Mouse (Mus musculus) erythroid progenitor cell, adult 5-6 weeks (primary cell): ENCODE measurements around the gene Atpaf2. TPM values are rescaled to one million over a fixed set of nuclear protein-coding genes. Genes with fewer than 3 reads are reported as not detected.

Experiments used
- ATAC-seq: replicated peaks from 2 replicates; pipeline ENCODE4 v1.8.0; 2016; ENCODE audit warnings: moderate number of reproducible peaks, mild to moderate bottlenecking, moderate TSS enrichment, inconsistent platforms; ENCODE audit not compliant: poor library complexity, low FRiP score, severe bottlenecking
- total RNA-seq, 2 experiments: library from RNA; stranded (forward) in 1 of 2; stranded (reverse) in 1 of 2; fragments of 150-400 nt in 1 of 2; fragments of 186-747, 209-891 nt in 1 of 2; gene quantifications; 2 replicates each; pipeline versions ENCODE4 v1.2.3 to v1.2.4; 2015 to 2017; ENCODE audit warnings: low replicate concordance in 2 of 2

Gene Atpaf2
- total RNA-seq, 2 experiments from 2014 or later = 12.2 to 31.8 TPM

DNA sequence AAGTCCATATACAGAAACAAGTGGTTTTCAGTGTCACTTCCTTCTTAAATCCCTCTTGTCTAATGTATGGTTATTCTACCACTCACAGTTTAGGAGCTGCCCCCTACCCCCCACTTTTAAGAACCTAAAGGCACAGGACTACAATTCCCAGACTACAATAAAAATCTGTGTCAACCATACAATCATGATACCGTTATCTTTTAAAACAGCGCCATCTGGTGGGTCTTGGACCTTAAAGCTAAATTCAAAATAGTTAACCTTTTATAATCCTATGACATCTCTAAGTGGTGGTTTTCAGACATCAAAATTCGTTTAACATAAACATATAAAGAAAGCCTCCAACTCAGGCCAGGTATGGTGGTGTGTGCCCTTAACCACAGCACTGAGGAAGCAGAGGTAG, 6.1 kb downstream of the Atpaf2 start:
- no peak for ATAC-seq

DNA sequence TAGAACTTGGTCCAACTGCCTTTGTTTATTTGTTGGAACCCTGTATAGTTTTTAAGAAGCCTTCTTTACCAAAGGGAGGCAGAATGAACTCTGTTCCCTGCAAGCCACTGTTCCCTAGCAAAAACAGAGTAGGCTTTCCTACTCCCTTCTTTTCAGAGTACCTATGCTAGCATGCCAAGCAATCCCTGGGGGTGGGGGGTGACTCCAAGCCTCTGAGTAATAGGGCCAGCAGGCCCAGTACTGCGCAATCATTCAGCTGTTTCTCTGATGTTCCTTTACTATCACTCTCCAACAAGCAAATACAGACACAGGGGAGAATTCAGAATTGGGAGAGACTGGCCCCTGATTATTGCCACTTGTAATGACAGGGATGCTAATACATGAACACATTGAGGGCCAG, 11.7 kb downstream of the Atpaf2 start:
- no peak for ATAC-seq

DNA sequence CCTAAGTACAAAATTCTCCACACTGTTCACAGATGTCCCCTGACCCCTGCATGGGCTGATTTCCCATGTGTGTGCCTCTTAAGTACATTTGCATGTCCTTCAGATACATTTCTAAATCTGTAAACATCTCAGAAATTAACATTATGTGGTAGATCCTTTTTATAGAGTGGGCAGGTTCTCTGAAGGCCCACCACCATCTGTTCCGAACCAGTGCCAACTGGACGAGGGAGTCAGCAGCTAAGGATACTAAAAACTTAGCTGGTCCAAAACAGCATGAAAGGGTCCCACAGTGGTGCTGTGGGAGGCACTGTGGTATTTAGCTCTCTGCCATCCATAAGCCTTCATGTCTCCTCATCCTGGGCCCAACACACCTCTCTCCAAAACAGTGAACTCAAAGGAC, 21.1 kb downstream of the Atpaf2 start:
- ATAC-seq = no peak

DNA sequence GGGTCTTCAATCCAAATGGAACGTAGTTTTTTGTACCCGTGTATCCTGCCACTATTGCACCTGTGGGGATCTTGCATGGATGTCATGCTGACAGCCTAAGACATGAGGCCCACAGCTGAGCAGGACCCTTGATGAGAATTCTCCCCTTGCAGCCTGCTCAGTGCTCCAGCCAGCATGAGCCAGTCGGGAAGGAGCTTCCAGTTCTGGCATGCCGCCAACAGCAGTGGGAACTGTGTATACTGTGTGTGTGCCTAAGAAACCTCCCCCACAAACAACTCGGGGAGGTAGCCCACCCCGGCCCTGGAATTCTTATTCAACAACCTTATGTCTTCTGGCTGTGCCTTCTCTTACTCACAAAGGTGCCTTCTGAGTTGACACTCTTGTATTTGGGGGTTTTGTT, 21.7 kb downstream of the Atpaf2 start:
- no peak for ATAC-seq

DNA sequence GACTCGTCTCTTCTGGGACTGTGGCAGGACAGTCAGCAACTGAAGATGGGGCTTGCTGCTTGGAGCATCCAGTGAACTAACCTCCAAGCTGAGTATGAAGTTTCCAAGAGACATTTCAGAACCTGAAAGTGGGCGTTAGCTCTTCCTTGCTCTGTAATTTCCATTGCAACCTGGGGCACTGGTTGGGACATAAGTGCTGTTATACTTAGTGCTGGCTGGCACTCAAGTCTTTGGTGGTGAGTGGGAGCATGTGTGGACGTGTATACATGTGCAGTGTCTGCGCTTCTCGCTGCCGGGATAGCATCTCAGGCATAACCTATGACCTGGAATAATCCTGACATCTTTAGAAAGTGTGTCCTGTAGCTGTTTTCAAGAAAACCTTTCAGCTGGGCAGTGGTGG, 26.9 kb downstream of the Atpaf2 start:
- ATAC-seq = no peak

DNA sequence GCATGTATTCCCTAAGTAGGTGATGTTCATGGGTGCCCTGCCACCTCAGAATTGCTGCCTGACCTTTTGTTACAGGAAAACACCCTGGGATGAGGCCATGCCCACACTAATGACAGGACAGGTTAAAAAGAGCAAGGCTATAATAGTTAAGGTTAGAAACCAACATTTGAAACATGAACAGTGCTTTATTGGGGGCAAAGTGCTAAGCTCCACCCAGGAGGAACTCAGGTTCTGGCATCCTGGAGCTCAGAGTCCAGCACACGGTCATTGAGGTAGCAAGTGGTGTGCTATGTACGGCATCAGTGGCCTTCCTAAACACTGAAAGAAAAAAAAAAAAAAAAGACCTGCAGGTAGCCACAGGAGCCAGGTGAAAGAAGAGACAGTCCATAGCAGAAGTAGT, 30.3 kb downstream of the Atpaf2 start:
- ATAC-seq = no peak

DNA sequence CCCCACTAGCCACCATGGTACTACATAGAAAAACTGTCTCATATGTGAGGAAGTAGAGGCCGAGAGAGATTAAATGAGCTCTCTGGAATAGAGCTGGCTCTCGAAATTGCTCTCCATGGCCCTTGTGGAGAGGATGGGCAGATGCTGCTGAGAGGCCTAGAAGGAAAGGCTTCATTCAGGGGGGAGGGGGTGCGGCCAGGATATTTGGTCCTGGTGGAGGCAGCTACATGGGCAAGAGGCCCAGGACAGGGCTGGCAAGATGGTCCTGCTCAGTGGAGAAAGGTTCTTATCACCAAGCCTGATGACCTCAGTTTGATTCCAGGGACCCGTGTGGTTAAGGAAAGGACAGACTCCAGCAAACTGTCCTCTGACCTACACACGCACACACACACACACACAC, 32.3 kb downstream of the Atpaf2 start:
- no peak for ATAC-seq

DNA sequence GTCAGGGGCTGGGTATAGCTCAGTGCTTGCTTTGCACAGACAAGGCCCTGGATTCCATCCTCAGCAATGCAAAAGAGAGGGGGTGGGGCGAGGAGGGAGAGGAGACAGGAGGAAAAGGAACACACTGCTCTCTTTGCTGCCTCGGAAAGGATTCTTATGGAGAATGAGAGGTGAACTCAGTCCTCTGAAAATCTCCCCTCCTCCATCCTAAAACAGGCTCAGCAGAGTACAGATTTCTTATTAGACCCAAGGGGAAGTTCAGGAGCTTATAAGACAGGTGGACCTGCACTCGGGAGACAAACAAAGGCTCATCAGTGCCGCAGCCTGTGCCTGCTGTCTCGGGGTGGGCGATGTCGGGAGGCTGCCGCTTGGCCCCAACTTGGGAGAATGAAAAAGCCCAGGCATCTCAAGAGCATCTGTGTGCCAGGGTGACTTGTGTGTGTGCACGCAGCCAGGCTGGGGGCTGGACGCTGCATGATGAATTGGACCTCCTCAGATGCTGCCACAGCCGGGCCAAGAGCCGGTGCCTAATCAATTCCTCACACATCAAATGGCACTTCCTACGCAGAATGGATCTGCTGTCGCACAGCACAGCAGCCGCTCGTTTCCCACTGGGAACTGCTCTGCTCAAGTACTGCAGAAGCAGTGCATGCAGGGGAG, 33.4 kb downstream of the Atpaf2 start:
- no peak for ATAC-seq

DNA sequence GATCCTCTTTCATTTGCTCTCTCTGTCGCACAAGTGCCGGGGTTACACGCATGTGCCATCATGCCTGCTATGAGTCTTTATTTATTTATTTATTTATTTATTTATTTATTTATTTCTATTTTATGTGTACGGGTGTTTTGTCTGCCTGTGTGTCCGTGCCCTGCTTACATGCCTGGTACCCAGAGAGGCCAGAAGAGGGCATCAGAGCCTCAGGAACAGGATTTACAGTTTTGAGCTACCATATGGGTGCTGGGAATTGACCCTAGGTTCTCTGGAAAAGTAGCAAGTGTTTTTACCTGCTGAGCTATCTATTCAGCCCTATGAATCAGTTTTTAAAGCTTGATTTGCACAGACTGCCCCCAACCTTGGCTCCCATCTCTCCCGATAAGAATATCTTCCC, 34.7 kb downstream of the Atpaf2 start:
- no peak for ATAC-seq

DNA sequence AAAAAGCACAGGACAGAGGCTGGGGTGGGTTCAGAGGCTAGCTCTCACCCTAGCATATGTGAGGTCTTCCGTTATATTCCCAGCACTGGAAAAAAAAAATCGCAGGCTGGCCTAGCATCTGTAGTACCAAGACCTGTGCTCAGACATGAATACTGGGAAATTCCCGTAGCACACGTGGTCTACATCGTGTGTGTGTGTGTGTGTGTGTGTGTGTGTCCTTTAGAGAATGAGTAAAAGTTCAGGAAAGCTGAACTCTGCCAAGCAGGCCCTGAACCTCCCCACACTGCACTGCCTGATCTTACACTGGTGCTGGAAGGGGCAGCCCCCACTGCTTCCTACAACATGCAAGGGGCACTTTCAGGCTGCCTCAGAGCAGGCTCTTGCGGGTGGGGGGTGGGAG, 43.8 kb downstream of the Atpaf2 start:
- ATAC-seq = no peak

DNA sequence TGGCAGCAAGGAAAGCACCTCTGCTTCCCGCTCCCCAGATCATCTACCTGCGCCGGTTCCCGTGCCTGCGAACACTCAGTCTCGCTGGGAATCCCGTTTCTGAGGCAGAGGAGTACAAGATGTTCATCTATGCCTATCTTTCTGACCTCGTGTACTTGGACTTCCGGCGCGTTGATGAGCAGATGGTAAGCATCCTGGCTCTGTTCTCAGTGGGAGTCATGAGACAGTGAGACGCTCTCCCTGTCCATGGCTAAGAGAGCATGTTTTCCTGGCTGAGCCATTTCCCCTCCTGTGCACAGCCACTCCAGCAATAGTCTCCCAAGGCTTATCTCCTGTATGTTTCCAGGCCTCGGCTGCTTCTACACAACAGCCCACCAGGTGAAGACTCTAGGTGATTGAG, 47.8 kb downstream of the Atpaf2 start:
- ATAC-seq = no peak

DNA sequence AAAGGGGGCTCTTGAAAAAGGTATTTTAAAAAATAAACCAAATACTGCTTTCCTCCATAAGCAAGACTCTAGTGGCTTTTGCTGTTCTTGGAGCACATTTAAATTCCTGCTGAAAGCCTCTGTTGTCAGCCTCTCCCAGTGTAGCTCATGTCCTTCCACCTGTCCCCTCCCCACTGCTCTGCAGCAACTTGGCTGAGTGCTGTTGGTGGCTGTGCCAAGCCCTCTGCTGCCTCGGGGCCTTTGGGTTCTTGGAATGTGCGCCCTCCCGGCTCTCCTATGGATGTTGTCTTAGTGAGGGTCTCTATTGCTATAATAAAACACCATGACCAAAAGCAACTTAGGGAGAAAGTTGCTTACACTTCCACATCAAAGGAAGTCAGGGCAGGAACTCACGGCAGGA, 48.8 kb downstream of the Atpaf2 start:
- no peak for ATAC-seq

DNA sequence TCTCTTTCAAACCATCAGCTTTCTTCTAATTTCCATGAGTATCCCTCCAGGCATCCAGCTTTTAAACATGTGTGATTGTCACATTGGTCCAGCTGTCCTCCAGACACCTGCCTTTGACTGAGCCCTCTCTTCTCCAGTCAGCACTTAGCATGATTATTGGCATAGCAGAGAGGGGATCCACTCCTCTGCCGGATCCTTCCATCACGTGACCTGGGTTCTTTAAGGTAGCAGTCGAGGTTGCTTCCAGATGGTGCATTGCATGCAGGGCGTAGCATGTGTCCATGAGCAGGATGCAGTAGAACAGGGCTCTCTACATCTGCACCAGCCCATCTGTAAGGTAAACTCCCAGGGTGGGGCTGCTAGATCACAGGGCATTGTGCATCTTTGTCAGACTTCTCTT, 49.3 kb downstream of the Atpaf2 start:
- no peak for ATAC-seq

DNA sequence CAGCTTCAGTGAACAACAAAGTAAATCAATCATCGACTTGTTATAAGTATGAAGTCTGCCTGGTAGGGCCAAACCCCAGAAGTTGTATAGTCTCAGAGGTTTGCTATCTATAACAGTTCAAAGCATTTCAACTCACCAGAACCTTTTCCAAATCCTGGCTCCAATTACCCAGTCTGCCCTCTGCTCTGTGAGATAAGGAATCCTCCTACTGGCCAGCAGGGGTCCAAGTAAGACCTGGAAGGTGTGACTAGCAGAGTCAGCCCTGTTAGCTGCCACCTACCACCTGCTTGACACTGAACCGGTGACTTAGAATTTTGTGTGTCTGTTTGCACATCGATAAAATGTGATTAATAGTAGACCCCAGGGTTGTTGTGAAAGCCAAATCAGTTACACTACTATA, 51.0 kb downstream of the Atpaf2 start:
- ATAC-seq = no peak

DNA sequence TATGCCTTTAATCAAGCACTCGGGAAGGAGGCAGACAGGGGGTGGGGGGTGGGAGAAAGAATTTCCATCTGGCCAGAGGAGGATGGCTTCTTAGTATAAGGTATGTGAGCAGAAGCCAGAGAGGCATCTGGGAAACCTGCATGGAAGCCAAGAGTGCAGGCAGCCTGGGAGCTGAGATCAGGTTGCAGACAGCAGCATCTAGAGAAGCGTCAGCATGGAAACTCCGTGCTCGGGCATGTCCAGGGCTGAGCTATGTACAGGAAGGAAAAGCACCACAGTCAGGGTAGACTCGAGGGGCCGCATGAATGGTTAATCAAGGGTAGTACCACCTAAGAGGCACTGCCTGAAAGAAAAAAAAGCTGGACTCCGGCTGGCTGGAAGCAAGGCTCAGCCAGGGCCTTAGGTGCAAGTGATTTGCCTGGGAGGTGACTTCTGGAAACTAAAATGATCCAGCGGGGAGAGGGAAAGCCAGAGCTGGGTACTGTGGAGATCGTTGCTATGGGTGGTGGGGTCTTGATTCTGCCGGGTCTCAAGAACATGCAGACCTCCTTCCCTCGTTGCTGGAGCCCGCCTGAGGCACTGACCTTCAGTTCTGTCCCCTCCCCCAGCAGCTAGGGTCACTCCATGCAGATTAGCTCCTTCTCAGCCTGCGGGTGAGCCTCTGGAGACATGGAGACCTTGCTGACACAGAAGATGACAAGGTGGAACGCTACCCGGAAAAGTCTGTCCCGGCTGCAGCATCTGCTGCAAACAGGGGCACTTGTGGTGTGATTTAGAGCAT, 51.8 kb downstream of the Atpaf2 start:
- no peak for ATAC-seq

DNA sequence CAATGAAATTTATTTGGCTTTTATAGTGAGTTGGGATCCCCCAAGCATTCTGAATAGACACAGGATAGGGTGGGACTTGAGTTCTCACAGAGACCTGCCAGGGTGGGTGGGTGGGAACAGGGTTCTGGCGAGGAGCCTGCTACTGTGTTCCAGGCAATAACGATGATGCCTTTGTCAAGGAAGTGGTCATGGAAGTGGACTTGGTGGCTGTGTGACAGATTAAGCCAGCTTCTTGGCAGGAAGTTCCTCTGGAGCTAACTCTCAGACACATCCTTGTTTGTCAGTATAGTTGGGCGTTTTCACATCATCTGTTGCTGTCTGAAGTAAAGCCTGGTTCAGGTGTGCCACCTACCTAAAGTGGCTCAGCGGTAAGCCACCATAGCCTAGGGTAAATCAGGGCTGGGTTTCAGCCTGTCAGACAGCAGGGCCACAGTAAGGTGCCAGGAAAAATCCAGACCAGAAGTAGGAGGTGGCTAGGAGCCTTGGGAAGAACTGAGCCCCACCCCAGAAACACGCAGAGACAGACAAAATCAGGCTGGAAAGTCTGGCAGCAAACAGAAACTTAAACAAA, 57.5 kb downstream of the Atpaf2 start:
- no peak for ATAC-seq

DNA sequence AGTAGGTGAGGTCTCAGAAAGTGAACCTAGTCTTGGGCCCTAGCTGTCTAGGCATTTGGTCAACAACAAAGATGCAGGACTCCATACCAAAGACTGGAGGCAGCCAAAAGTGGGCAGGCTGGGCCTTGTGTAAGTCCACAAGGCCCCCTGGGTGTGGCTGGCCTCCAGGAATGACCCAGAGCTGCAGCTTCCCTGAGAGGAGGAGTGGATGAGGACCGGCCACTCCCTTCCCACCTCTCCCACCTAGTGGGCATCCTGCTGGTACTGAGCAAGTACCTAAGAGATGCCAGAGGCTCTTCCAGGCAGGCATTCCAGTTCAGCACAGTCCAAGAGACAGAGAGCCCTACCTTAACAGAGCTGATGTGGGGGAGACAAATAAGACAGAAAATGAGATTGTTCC, 58.3 kb downstream of the Atpaf2 start:
- no peak for ATAC-seq

DNA sequence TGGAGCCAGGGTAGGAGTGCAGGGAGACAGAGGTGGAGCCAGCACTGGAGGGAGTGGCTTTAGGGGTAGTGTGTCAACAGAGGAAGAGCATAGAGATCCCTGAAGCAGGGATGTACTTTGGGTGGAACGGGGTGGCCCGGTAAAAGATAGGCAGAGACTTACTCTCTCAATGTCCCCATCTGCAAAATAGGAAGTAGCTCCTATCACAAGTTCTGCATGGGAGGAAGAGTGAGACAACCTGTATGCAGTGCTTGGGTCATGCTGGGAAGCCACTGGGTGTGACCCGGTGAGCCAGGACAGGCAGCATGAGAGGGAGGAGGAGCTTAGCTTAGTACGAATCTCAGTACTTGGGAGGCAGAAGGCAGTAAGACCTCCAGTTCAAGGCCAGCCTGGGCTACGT, 59.1 kb downstream of the Atpaf2 start:
- no peak for ATAC-seq

DNA sequence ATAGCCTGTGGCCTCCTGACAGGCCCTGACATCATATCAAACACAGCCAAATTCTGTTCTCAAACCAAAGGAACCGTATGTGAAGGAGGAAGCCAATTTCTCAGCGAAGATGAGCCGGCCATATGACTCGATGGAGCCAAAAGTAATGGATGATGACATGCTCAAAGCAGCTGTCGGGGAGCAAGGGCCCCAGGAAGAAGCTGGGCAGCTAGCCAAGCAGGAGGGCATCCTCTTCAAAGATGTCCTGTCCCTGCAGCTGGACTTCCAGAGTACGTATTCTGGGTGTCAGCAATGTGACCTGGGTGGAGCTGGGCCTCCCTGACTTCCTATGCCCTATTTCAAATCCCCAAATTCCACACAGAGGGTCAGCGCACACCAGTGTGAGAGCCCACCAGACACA, 59.7 kb downstream of the Atpaf2 start:
- no peak for ATAC-seq

DNA sequence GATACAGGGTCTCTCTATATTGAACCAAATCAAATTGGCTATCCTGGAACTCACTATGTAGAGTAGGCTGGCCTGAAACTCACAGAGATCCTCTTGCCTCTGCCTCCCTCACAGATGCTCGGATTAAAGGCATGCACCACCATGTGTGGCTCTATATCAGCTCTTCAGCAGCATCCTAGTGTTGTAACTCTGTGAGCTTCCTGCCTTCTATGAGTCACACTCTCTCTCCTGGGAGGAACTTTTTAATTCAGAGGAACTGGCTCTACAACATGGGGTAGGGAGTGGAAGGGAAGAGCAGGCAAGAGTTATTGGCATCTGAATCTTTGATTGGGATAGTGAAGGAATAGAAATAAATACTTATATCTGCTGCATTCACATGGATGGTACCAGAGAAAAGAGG, 61.1 kb downstream of the Atpaf2 start:
- no peak for ATAC-seq

DNA sequence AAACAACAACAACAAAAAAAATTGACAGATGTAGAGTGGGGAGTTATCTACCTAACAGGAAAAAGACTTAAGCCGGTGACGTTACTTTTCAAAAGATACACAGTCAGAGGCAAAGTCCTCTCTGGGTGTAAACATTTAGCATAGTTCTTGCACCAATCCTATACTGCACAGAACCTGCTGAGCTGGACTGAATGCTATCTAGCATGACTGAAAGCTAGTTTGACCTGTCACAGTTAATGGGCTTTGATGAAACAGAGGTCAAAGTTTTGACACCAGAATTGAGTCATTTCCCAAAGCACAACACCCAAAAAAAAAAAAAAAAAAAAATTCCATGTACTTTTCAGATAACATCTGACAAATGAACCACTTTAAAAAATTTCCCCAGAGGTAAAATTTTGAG, 62.3 kb downstream of the Atpaf2 start:
- ATAC-seq = no peak
